Mouse (Mus musculus) retina, postnatal 1 day (tissue): Measurements from ENCODE around the gene F830045P16Rik.

Source experiments
- DNase-seq: peaks from one replicate; pipeline ENCODE4 v3.0.0-alpha.2; 2012

The F830045P16Rik gene

GRCm38 (mm10) chr2:129471905-129472304, 64.5 kb downstream of the F830045P16Rik start:
- DNase-seq: peak; percentile 64

- no peak for DNase-seq
These were observed 65.6 kb downstream of the F830045P16Rik start for GRCm38 (mm10) chr2:129470839-129471238.

GRCm38 (mm10) chr2:129438772-129439171, 97.6 kb downstream of the F830045P16Rik start:
- peak; percentile 32 for DNase-seq

- DNase-seq: peak; percentile 34
These were observed 101.2 kb downstream of the F830045P16Rik start for GRCm38 (mm10) chr2:129435154-129435553.

- DNase-seq: peak; percentile 91
These were observed 112.7 kb downstream of the F830045P16Rik start for GRCm38 (mm10) chr2:129423741-129424140.

GRCm38 (mm10) chr2:129420897-129421561, 115.4 kb downstream of the F830045P16Rik start:
- DNase-seq: no peak

- no peak for DNase-seq
These were observed 117.0 kb downstream of the F830045P16Rik start for GRCm38 (mm10) chr2:129419361-129419880.

- no peak for DNase-seq
These were observed 121.8 kb downstream of the F830045P16Rik start for GRCm38 (mm10) chr2:129414593-129414992.

GRCm38 (mm10) chr2:129413488-129413887, 122.9 kb downstream of the F830045P16Rik start:
- DNase-seq: no peak

- no peak for DNase-seq
These were observed 124.8 kb downstream of the F830045P16Rik start for GRCm38 (mm10) chr2:129411651-129412050.

- no peak for DNase-seq
These were observed 126.1 kb downstream of the F830045P16Rik start for GRCm38 (mm10) chr2:129410344-129410743.

- DNase-seq: peak; percentile 74
These were observed 127.9 kb downstream of the F830045P16Rik start for GRCm38 (mm10) chr2:129408476-129408875.
